Mouse (Mus musculus) c-Kit-positive CD71-positive TER-119-negative erythroid progenitor cells, embryonic 14.5 days (primary cell): ENCODE results near the gene Ufsp1.

Source experiments
- DNase-seq: peaks from one replicate; pipeline ENCODE4 v3.0.0-alpha.2; 2013; ENCODE audit warnings: low read depth

The Ufsp1 gene

DNA sequence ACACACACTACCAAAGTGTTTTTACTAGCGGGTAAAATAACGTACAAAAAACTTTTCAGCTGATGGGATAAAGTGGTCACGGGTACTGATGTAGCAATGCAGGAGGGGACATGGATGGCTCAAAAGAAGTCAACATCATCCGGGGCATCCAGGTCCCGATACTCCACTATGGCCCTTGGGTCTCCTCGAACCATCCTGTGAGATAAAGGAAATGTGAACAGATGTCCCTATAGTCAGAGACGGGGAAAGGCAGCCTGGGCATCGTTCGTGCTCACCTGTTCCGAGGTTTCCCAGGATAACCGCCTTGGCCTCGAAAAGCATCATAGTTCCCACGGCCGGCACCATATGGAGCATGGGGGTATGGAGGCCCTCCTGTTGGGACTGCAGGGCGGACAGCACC lies 1.3 kb downstream of the Ufsp1 start:
- no peak for DNase-seq

GRCm38 (mm10) chr5:137297126-137297525 lies 2.7 kb downstream of the Ufsp1 start:
- DNase-seq, result no peak

DNA sequence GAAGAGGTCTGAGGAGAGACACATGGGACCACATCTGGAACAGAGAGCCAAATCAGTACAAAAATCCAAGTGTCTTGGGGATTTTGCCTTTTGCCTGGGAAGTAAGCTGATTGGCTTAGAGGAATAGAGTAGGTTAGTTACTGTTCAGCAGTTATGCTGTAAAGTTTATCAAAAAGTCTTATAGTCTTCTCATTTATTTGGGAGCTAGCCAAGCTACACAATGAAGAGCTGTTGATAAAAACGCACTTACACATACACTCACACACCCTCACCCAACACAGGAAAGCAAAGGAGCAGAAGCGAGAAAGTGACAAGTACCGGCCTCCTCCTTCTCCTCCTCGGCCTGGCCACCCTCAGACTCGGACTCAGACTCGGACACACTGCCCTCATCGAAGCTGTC lies 4.8 kb downstream of the Ufsp1 start:
- DNase-seq, result no peak

DNA sequence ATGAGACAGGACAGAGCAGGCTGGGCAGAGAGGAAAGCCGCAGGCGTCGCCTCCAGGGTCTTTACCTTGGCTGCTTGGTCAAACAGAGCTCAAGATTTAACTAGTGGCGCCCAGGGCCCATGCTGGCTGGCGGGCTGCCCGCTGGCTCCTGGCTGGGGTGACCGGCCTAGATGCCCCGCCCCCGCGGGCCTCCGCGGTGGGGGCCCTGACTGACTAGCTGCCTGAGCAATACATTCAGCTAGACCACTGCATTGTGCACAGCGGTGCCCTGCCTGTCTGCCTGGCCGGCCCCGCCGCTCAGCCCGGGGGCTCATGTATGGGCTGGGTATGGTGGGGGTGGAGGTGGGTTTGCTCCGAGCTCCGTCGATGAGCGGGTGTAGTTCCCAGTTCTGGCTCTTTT lies 6.8 kb downstream of the Ufsp1 start:
- no peak for DNase-seq

DNA sequence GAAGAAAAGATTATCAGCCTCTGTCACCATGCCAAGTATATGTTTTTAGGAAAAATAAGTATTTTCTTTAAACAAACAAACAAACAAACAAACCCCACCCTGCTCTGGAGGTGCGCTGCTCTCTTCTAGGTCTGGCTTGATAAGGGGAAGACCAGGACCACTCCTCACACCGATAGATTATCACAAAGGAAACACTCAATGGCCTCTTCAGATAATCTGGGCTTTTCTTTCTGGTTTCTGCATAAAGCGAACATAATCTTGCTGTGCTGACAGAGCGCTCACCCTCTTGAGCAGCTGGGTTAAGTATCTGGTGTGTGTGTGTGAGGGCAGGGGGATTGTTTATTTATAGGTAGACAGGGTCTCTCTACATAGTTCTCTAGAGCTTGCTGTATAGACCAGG lies 9.2 kb downstream of the Ufsp1 start:
- no peak for DNase-seq

GRCm38 (mm10) chr5:137304165-137304564 lies 9.7 kb downstream of the Ufsp1 start:
- DNase-seq, result no peak

- DNase-seq, result no peak
These were observed 10.4 kb downstream of the Ufsp1 start for GRCm38 (mm10) chr5:137304816-137305215.

DNA sequence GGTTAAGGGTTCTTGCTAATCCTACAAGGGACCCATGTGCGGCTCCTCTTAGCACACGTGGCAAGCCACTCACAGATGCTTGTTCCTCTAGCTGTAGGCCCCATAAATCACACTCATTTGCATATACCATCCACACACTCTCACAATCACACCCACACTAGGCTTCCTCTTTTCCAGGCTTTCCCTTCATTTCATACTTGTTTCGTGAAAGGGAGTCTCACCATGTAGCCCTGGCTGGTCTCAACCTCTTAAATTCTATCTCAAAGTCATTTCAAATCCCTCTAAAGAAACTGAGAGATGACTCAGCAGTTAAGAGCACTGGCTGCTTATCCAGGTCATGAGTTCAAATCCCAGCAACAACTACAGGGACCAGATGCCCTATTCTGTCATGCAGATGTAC lies 11.4 kb downstream of the Ufsp1 start:
- no peak for DNase-seq

DNA sequence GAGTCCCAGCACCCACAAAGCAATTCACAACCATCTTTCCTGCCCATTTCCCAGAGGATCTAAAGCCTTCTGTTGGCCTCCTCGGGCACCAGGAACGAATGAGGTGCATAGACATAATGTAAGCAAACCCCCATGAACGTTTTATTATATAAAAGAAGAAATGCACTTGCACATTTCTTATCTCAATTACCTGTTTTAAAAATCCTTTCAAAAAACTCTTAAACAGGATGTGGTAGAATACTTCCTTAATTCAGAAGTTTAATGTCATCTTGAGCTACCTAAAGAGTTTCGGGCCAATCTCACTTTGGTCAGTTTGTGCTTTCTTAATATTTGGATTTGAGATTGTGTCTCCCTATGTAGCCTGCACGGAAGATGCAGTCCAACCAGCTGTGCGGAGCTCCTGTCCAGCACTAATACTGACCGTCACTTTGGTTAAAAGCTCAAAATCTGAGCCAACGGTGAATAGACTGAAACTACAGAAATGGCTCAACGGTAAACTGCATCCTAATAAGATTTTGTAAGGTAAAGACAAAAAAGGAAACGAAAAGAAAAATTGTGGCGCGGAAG lies 12.1 kb downstream of the Ufsp1 start:
- DNase-seq, result no peak

GRCm38 (mm10) chr5:137307071-137307912 lies 12.9 kb downstream of the Ufsp1 start, which contains the start of gene Srrt:
Gene Srrt (minus strand): TSS chr5:137307674.
- peak; percentile 92 for DNase-seq

GRCm38 (mm10) chr5:137308356-137308755 lies 13.9 kb downstream of the Ufsp1 start:
- DNase-seq, result no peak

- DNase-seq, result no peak
These were observed 19.2 kb downstream of the Ufsp1 start for GRCm38 (mm10) chr5:137313466-137314192.

DNA sequence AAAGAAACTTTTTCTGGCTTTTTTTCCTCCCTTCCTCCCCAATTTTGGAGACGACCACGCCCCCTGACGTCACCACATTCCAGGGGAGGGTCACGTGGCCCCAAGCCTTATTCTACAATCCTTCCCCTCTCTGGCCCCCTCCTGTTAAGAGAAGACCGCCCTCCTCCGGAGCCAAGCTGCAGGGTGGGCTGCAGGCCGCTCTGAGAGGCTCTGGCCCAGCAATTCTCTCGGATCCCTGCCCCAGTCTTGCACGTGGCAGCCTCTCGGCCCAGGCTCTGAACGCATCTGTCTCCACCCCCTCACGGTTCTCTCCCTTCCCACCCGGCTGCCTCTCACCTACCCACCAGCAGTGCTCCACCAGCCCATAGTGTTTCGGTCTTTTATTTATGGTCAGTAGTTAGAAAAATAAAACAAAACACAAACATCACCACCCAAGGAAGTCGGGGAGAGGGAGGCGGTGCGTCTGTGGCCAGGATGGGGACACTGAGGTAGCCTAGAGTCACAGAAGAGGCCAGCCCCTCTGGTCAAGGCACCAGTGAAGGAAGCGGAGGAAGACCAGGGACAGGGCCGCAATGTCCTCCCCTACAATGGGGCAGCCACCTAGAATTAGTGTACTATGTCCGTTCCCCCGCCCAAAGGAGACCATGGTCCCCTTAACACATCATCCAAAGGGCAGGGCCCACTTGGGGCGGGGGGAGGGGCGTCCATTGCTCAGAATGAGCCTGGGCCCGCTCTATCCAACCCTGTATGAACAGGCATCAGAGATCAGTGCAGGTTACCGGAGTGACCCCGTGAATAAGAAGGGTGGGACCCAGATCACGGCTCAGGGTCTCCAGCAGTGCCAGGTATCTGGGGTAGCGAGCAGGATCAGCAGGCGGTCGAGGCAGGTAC lies 20.0 kb downstream of the Ufsp1 start, which contains the start of gene Trip6:
Gene Trip6 (minus strand): TSS at position 212 of the 891 bp plus-strand sequence.
- DNase-seq, result no peak

GRCm38 (mm10) chr5:137315084-137315903 lies 20.9 kb downstream of the Ufsp1 start:
- no peak for DNase-seq

GRCm38 (mm10) chr5:137317361-137317760 lies 22.9 kb downstream of the Ufsp1 start:
- DNase-seq, result no peak

DNA sequence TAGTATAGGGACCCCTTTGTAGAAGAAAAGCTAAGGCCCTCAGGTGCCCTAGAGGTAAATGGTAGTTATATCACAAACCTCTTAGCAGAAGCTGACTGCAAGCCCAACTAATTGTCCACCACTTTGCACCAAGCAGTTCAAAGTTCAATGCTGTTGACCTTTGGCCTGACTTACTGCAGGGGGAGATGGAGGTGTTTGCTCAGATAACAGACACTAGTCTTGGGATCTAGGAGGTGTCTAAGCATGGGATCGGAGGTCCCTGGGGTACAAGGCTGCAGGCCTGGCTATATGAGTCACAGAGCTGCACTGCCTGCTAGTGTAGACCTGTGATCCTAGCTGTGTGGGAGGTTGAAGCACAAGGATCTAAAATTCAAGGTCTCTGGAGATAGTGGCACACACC lies 24.1 kb downstream of the Ufsp1 start:
- DNase-seq, result no peak

DNA sequence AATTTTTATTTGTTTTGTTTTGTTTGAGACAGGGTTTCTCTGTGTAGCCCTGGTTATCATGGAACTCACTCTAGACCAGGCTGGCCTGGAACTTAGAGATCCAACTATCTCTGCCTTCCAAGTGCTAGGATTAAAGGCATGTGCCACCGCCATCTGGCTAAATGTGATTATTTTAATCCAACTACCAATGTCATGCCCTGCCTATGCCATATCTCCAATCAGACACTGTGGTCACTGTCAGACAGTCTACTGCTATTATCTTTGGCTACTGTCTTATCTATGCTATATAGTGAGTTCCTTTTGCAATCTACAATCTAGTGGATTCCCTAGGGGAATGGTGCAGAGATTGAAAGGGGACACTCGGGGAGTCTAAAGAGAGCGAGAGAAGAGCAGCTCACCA lies 26.6 kb downstream of the Ufsp1 start:
- DNase-seq, result no peak

- no peak for DNase-seq
These were observed 36.5 kb downstream of the Ufsp1 start for GRCm38 (mm10) chr5:137330910-137331309.

- no peak for DNase-seq
These were observed 38.6 kb downstream of the Ufsp1 start for GRCm38 (mm10) chr5:137332857-137333511.

DNA sequence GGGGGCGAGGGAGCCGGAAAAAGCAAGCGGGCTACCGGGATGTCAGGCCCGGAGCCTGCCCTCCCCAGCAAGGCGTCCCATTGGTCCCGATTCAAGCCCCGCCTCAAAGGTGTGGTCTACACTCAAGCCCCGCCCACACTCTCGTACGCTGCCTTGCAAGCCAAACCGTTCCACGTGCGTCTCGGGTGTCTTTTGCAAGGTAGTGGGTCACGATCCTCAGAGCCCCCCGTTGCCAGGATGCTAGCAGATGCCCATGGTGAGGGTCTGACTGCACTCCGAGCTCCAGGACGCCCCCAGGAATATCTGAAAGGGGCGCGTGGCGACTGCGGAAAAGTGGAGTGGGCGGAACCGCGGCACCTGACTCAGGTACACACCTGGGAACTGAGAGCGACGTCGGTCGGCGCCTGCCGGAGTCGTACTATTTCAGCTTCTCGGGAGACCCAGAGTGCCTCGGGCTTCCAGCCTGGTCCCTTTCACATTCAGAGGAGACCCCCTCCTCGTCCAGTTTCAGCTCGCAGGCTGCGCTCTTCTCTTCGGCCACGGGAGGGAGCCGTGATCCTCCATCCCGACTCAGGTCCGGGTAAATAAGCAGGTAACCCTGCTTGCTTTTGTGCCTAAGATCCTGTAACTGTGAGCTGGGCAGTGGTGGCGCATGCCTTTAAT lies 39.2 kb downstream of the Ufsp1 start, which contains the start of gene Slc12a9:
Gene Slc12a9 (minus strand): TSS at position 86 of the 663 bp plus-strand sequence.
- DNase-seq, result peak; percentile 91
